In the genomic region with DNA sequence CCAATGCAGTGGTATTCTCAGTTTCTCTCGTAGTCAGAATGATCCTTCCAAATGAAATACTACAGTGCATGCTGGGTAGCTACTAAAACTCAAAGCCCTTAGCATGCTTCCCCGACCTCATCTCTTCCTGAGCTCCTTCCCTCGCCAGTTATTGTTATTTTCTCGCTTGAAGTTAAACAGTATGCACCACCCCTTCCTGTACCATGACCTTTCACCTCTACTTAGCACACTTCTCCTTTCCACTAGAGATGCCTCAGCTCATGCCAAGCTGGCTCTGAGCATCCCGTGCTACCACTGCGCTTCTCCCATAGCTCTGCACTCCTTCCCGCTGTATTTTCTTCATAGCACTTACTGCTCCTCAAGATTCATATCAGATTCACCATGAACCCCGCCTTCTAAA, we compare ENCODE assay signal across 23 mouse cellular contexts. TPM values are rescaled to one million over a fixed set of nuclear protein-coding genes. Genes with fewer than 3 reads are reported as not detected.
DNase-seq lines count a peak whose midpoint lies in the region; ATAC-seq and TF ChIP-seq lines count a peak whose summit lies in the region.
"Had no signal": no experiment of that assay in that cellular context is flagged by ENCODE, and none has a peak within 500 bp of the region (broad histone marks: within the 10 kb centered on the region; RNA-seq: fewer than 3 reads in every experiment).

No protein-coding gene starts in this region.

- WGBS in stomach, postnatal 0 days, result 82% methylated on average over 8 of the region's 8 CpGs

- DNase-seq in heart, adult 11 months, result peak; percentile 61
- DNase-seq in heart, postnatal 36 days, result no peak
- no peak for DNase-seq in stomach, postnatal 0 days (ENCODE audit: low spot score)
- no peak for DNase-seq in embryo, embryonic 11 days
- DNase-seq: adrenal gland, adult 2 months; adrenal gland, postnatal 10 days; adrenal gland, postnatal 25 days; cerebellum, adult 11 months; cerebellum, adult 18-20 months; cerebellum, adult 8-10 months; cerebellum, adult 9-11 months; cerebellum, postnatal 14 days; cerebellum, postnatal 36 days; forebrain, postnatal 0 days had no signal

- intact Hi-C loops in heart, postnatal 36 days (cut with DNase I), result no loop called here

- no peaks in the 10 kb centered on the region for H3K36me3 ChIP-seq in stomach, postnatal 0 days (ENCODE audit: control insufficient read depth, insufficient read depth, low read length)

- no peaks in the 10 kb centered on the region for H3K4me1 ChIP-seq in stomach, postnatal 0 days (replicated peaks; ENCODE audit: control insufficient read depth, insufficient read depth)

- TF ChIP-seq EP300 in stomach, postnatal 0 days (optimal IDR thresholded peaks at IDR 0.05), result no peak

- ATAC-seq in megakaryocyte, adult 5-6 weeks (ENCODE audit: poor library complexity, severe bottlenecking), result peak; percentile 39
- no peak for ATAC-seq in stomach, postnatal 0 days (ENCODE audit: low FRiP score, low TSS enrichment)
- ATAC-seq: forebrain, embryonic 13.5 days; forebrain, embryonic 15.5 days; forebrain, postnatal 0 days had no signal

- H3K27me3 ChIP-seq in stomach, postnatal 0 days (ENCODE audit: control insufficient read depth, insufficient read depth, low read length), result no peaks in the 10 kb centered on the region
- H3K27me3 ChIP-seq: embryonic facial prominence, embryonic 12.5 days; forebrain, embryonic 13.5 days; forebrain, embryonic 15.5 days had no signal

- TF ChIP-seq CTCF in stomach, postnatal 0 days (IDR thresholded peaks at IDR 0.05; ENCODE audit: low read depth), result no peak

- no peak overlapping the region for H3K9ac ChIP-seq in stomach, postnatal 0 days (ENCODE audit: low read length)
- H3K9ac ChIP-seq: embryonic facial prominence, embryonic 12.5 days; forebrain, embryonic 13.5 days; forebrain, embryonic 15.5 days; forebrain, postnatal 0 days had no signal

- no peak overlapping the region for H3K4me2 ChIP-seq in stomach, postnatal 0 days (replicated peaks; ENCODE audit: low read depth)
- H3K4me2 ChIP-seq: embryonic facial prominence, embryonic 12.5 days; forebrain, embryonic 13.5 days; forebrain, embryonic 15.5 days had no signal

- no peak overlapping the region for H3K27ac ChIP-seq in stomach, postnatal 0 days (replicated peaks)
- H3K27ac ChIP-seq: embryonic facial prominence, embryonic 10.5 days; embryonic facial prominence, embryonic 12.5 days; forebrain, embryonic 13.5 days; forebrain, embryonic 15.5 days had no signal

- H3K9me3 ChIP-seq in stomach, postnatal 0 days (ENCODE audit: control insufficient read depth, low read length), result no peaks in the 10 kb centered on the region
- H3K9me3 ChIP-seq: embryonic facial prominence, embryonic 10.5 days; embryonic facial prominence, embryonic 12.5 days; forebrain, embryonic 13.5 days; forebrain, embryonic 15.5 days had no signal

- no peak overlapping the region for H3K4me3 ChIP-seq in stomach, postnatal 0 days (ENCODE audit: low read depth, low read length)
- H3K4me3 ChIP-seq: embryonic facial prominence, embryonic 10.5 days; embryonic facial prominence, embryonic 12.5 days; forebrain, embryonic 13.5 days; forebrain, embryonic 15.5 days had no signal

RNA-seq across cellular contexts. Expression of gene Abhd10, which starts 4.9 kb away (rescaled TPM):
- total RNA-seq in heart, postnatal 36 days (2021), result 10 to 100 TPM; 15.2 to 17.9 TPM
- 20.0 and 21.9 TPM in 2 replicates for total RNA-seq in megakaryocyte, adult 5-6 weeks (2015)
- total RNA-seq in megakaryocyte, adult 5-6 weeks (2017), result 19.6 and 20.3 TPM in 2 replicates
- 19.8 and 21.6 TPM in 2 replicates for polyA plus RNA-seq in stomach, postnatal 0 days (2015; fragmentation: Nextera tagmentation; extraction: Ambion mirVana)

RNA-seq across cellular contexts. Expression of gene Tagln3, which starts 13.5 kb away (rescaled TPM):
- total RNA-seq in heart, postnatal 36 days (2021), result under 1 TPM; 0.43 to 0.64 TPM
- total RNA-seq in megakaryocyte, adult 5-6 weeks (2015), result 1.0 TPM in 1 of 2 replicates, not detected in the other
- 0.55 TPM in 1 of 2 replicates, not detected in the other for total RNA-seq in megakaryocyte, adult 5-6 weeks (2017)
- 11.1 and 11.2 TPM in 2 replicates for polyA plus RNA-seq in stomach, postnatal 0 days (2015; fragmentation: Nextera tagmentation; extraction: Ambion mirVana)
- total RNA-seq: common myeloid progenitor, adult 5-6 weeks; MEL had no signal

RNA-seq across cellular contexts. Expression of gene Tmprss7, which starts 44.4 kb away (rescaled TPM):
- not detected for total RNA-seq in heart, postnatal 36 days (2021)
- not detected in 2 replicates for total RNA-seq in megakaryocyte, adult 5-6 weeks (2015)
- total RNA-seq in megakaryocyte, adult 5-6 weeks (2017), result 0.04 and 0.11 TPM in 2 replicates
- polyA plus RNA-seq in stomach, postnatal 0 days (2015; fragmentation: Nextera tagmentation; extraction: Ambion mirVana), result 0.13 and 0.21 TPM in 2 replicates
- polyA plus RNA-seq: C2C12; embryonic facial prominence, embryonic 14.5 days had no signal
